Mouse (Mus musculus) cerebellum, adult 2 months (tissue): ENCODE data around the gene Ctso.

Experiments
- CTCF ChIP-seq: fragments of 200-500 bp; IDR thresholded peaks from 2 replicates; pipeline ENCODE4 v1.5.1; 2011; ENCODE audit warnings: low read depth, mild to moderate bottlenecking, control low read depth, low read length, moderate library complexity, borderline replicate concordance; ENCODE audit not compliant: insufficient read depth
- POLR2A ChIP-seq: fragments of 200-500 bp; IDR thresholded peaks from 2 replicates; pipeline ENCODE4 v1.6.1; 2011; ENCODE audit warnings: low read length, control low read depth, borderline replicate concordance; ENCODE audit not compliant: insufficient read depth

DNA sequence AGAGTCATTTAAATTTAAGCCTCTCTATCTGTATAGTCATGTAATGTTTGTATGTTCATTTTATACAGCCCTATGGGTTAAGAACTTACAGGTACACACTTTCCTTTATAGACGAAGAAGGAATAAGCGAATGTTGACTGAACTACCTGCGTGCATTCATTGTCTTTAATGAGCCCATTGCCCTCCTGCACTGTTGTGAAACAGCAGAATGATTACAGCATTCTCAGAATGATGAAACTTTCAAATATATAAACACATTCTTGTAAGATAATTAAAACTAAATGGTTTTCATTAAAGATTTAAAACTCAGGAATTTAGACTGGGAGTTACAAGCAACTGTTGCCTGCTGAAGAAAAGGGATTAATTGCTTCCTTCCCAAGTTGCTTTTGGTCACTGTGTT lies 55.2 kb downstream of the Ctso start:
- no peak for TF ChIP-seq CTCF
- no peak for TF ChIP-seq POLR2A
